Mouse (Mus musculus): ENCODE results near the gene Vwa3b. TPM values are rescaled to one million over a fixed set of nuclear protein-coding genes. Genes with fewer than 3 reads are reported as not detected.

Vwa3b gene
- polyA plus RNA-seq, 1 experiment from 2014 or later: 0.39 TPM

DNA sequence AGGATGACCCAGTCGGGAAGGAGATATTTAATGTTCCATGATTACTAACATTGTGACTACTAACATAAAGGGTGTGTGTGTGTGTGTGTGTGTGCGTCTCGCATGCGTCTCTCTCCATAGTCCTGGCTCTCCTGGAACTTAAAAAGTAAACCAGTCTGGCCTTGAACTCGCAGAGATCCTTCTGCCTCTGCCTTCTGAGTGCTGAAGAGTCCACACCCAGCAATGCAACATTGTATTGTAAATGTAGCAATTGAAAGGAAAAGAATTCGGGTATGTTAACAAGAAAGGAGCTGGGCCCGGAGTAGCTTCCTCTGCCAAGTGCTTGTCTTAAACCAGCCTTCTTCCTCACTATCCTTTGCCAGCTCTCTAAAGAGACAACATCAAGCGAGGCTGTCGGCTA lies 186.0 kb downstream of the Vwa3b start:
- Histone ChIP-seq H3K27me3 (ENCODE audit: control insufficient read depth, insufficient read depth, low read length) (no peaks in the 10 kb centered on the region), H3K9ac (replicated peaks; ENCODE audit: low read depth, low read length) (no peak overlapping the region), H3K4me3 (ENCODE audit: low read depth, low read length) (no peak overlapping the region), H3K9me3 (ENCODE audit: control insufficient read depth, low read length) (no peaks in the 10 kb centered on the region), H3K36me3 (ENCODE audit: control insufficient read depth, insufficient read depth, low read length) (no peaks in the 10 kb centered on the region), H3K4me1 (ENCODE audit: control insufficient read depth, insufficient read depth, low read length) (no peaks in the 10 kb centered on the region), H3K27ac (ENCODE audit: low read depth, low read length) (no peak overlapping the region), H3K4me2 (ENCODE audit: low read depth, low read length) (no peak overlapping the region)
- ATAC-seq (ENCODE audit: low read depth): no peak
- WGBS: 93% methylated on average over 9 of the region's 9 CpGs

DNA sequence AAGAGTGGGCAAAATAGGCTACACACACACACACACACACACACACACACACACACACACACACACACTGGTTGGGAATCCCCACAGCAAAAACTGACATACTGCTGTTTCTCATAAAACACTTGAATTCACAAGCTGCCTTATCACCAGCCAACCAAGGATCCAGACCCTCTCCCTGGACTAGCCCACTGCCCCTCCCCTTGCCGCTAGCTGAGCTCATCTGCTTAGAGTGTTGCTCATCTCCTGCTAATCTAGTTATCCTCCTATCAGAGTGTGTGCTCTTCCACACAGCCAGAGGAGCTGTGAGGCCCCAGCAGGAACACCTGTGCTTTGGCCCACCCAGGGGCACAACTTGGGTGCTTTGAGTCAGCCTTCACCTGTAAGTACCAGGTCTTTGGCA lies 187.7 kb downstream of the Vwa3b start, which contains the start of gene Cnga3:
Gene Cnga3, plus strand, starts transcription at position 291 of the 400 bp plus-strand sequence.
- H3K9ac ChIP-seq (replicated peaks; ENCODE audit: low read depth, low read length): no peak within 1 kb of the TSS
- H3K36me3 ChIP-seq (ENCODE audit: control insufficient read depth, insufficient read depth, low read length): no peaks in the 10 kb centered on the region
- no peak within 1 kb of the TSS for H3K4me3 ChIP-seq (ENCODE audit: low read depth, low read length)
- no peaks in the 10 kb centered on the region for H3K4me1 ChIP-seq (ENCODE audit: control insufficient read depth, insufficient read depth, low read length)
- 65% methylated on average over 1 of the region's 1 CpGs for WGBS
- no peak within 1 kb of the TSS for H3K27ac ChIP-seq (ENCODE audit: low read depth, low read length)
- H3K9me3 ChIP-seq (ENCODE audit: control insufficient read depth, low read length): no peaks in the 10 kb centered on the region
- ATAC-seq (ENCODE audit: low read depth): 0 out of 2 replicates have a peak, but pooled peaks have one; percentile 28
- H3K4me2 ChIP-seq (ENCODE audit: low read depth, low read length): no peak within 1 kb of the TSS
- no peaks in the 10 kb centered on the region; the same call in 1 of the 2 replicates for H3K27me3 ChIP-seq (ENCODE audit: control insufficient read depth, insufficient read depth, low read length)

DNA sequence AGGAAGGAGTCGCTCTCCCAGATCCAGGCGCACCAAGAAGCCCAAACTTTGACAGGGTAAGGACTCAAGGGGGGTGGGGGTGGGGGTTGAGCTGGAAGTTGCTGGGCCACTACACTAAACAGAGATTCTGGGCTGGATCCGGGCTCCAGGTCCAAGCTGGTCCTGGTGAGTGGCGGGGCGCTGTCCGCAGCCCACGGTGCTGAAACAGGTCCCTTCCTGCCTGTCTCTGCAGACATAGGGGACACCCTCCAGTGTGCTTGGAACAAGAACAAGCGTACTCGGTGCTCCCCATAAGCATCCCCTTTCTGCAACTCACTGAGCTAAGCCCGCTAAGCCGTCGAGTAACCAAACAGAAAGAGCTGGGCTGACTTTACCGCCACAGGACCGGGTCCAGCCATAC lies 192.0 kb downstream of the Vwa3b start:
- Histone ChIP-seq H3K4me2 (ENCODE audit: low read depth, low read length) (no peak overlapping the region), H3K9ac (replicated peaks; ENCODE audit: low read depth, low read length) (no peak overlapping the region), H3K4me1 (ENCODE audit: control insufficient read depth, insufficient read depth, low read length) (peaks cover 13% of the 10 kb centered on the region; the same call in 1 of the 2 replicates), H3K27me3 (ENCODE audit: control insufficient read depth, insufficient read depth, low read length) (no peaks in the 10 kb centered on the region; the same call in 1 of the 2 replicates), H3K4me3 (ENCODE audit: low read depth, low read length) (no peak overlapping the region), H3K36me3 (ENCODE audit: control insufficient read depth, insufficient read depth, low read length) (no peaks in the 10 kb centered on the region), H3K27ac (ENCODE audit: low read depth, low read length) (no peak overlapping the region), H3K9me3 (ENCODE audit: control insufficient read depth, low read length) (no peaks in the 10 kb centered on the region)
- 5% methylated on average over 14 of the region's 14 CpGs for WGBS
- no peak for ATAC-seq (ENCODE audit: low read depth)

DNA sequence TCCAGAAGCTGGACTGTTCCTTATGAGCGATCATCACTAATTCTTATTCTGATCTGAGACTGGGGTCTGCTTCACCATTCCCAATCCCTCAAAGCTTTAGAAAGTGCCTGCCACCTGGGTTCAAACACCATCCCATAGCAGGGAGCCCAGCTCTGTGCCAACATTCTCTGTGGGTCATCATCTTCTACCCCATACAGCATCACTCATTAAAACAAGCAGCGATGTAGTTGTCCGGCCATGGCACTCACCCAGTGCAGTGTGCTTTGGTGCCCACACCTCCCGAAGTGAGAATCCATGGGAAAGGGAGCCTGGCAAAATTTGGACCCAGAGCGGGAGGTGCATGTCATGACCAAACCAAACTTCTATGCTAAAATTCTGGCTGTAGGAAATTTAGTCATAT lies 193.2 kb downstream of the Vwa3b start:
- H3K9ac ChIP-seq (replicated peaks; ENCODE audit: low read depth, low read length): no peak overlapping the region
- WGBS: 87% methylated on average over 5 of the region's 5 CpGs
- peak; percentile 51; the same call in 1 of the 2 replicates for ATAC-seq (ENCODE audit: low read depth)

DNA sequence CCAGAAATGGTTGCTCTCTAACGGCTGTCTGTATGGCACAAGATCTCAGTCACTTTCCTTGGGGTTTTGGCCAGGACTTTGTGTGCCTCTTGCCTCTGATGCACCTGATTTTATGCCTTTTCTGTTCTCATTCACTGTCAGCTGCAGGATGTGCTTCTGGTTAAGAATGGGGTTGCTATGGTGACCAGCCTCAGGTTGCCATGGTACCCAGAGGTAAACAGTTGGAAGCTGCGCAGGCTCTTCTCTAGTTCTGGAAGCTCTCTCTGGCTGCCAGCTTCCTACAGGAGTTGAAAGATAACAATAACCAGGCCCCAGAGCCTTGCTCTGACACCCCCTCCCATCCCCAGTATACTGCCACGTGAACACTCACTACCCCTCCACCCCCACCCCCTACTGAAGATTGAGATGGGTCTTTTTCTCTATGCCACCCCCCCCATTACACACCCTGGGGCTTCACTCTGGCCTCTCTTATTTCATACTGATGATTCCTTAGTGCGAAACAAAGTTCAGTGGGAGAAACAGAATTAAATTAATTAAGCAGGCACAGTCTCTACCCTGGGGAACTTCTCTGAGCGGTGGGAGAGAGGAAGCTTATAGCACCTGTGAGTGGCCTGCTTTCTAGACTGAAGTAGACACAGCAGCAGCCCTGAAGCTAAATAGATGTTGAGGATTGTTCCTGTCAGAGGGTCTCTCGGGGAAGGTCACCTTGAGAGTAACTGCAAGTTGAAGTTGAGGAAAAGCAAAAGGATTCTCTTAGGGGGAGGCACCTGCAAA lies 193.9 kb downstream of the Vwa3b start:
- no peaks in the 10 kb centered on the region for H3K9me3 ChIP-seq (ENCODE audit: control insufficient read depth, low read length)
- peak; percentile 96 for ATAC-seq (ENCODE audit: low read depth)
- H3K4me2 ChIP-seq (ENCODE audit: low read depth, low read length): no peak overlapping the region
- 32% methylated on average over 6 of the region's 6 CpGs for WGBS
- H3K36me3 ChIP-seq (ENCODE audit: control insufficient read depth, insufficient read depth, low read length): no peaks in the 10 kb centered on the region
- H3K27ac ChIP-seq (ENCODE audit: low read depth, low read length): no peak overlapping the region
- peaks cover 13% of the 10 kb centered on the region; the same call in 1 of the 2 replicates for H3K4me1 ChIP-seq (ENCODE audit: control insufficient read depth, insufficient read depth, low read length)
- no peak overlapping the region for H3K9ac ChIP-seq (replicated peaks; ENCODE audit: low read depth, low read length)
- H3K27me3 ChIP-seq (ENCODE audit: control insufficient read depth, insufficient read depth, low read length): no peaks in the 10 kb centered on the region; the same call in 1 of the 2 replicates
- no peak overlapping the region for H3K4me3 ChIP-seq (ENCODE audit: low read depth, low read length)

More for the DNA sequence above, 193.2 kb downstream of the Vwa3b start:
- H3K4me2 ChIP-seq (ENCODE audit: low read depth, low read length): no peak overlapping the region
- no peaks in the 10 kb centered on the region; the same call in 1 of the 2 replicates for H3K27me3 ChIP-seq (ENCODE audit: control insufficient read depth, insufficient read depth, low read length)
- H3K9me3 ChIP-seq (ENCODE audit: control insufficient read depth, low read length): no peaks in the 10 kb centered on the region
- H3K4me1 ChIP-seq (ENCODE audit: control insufficient read depth, insufficient read depth, low read length): peaks cover 13% of the 10 kb centered on the region; the same call in 1 of the 2 replicates
- H3K4me3 ChIP-seq (ENCODE audit: low read depth, low read length): no peak overlapping the region
- no peaks in the 10 kb centered on the region for H3K36me3 ChIP-seq (ENCODE audit: control insufficient read depth, insufficient read depth, low read length)
- H3K27ac ChIP-seq (ENCODE audit: low read depth, low read length): no peak overlapping the region

DNA sequence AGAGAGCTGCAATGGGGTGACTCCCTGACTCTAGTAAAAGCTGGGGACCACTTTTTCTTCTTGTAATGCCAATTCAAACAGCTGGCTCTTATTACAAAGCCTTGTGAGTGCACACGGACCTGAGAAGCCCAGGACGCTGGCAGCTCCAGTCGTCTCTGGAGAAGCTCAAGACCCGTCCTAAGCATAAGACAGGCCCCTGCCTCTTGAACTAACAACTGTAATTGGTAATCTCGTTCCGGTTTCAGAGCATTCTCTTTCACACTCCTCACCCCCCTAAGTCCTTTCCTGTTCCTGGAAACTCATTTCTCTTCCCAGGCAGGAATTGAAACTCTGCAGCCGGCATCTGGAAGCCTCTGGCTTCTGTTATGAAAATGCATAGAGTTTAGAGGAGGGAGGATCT lies 195.6 kb downstream of the Vwa3b start:
- Histone ChIP-seq H3K4me1 (ENCODE audit: control insufficient read depth, insufficient read depth, low read length) (peaks cover 13% of the 10 kb centered on the region; the same call in 1 of the 2 replicates), H3K36me3 (ENCODE audit: control insufficient read depth, insufficient read depth, low read length) (no peaks in the 10 kb centered on the region), H3K27me3 (ENCODE audit: control insufficient read depth, insufficient read depth, low read length) (no peaks in the 10 kb centered on the region; the same call in 1 of the 2 replicates), H3K9me3 (ENCODE audit: control insufficient read depth, low read length) (no peaks in the 10 kb centered on the region), H3K9ac (replicated peaks; ENCODE audit: low read depth, low read length) (no peak overlapping the region), H3K4me3 (ENCODE audit: low read depth, low read length) (no peak overlapping the region), H3K4me2 (ENCODE audit: low read depth, low read length) (no peak overlapping the region), H3K27ac (ENCODE audit: low read depth, low read length) (no peak overlapping the region)
- WGBS: 81% methylated on average over 7 of the region's 7 CpGs
- no peak for ATAC-seq (ENCODE audit: low read depth)

DNA sequence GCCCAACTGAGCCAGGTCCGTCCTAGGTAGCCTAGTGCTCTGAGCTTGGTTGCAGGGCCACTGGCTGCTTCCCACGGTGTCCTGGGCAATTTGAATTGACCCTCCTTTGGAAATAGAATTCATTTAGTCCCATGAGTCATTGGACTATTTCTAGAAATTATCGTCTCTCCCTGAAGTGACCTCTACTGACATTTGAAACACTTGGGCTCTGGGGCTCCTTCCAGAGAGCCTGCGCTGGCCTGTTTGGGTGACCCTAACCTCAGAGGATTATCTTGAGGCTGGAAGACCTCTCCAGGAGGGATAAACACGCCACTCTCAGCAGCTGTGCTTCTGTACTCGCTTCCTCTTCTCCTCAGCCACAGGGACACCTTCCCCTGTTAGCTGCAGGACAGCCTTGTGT lies 204.0 kb downstream of the Vwa3b start:
- Histone ChIP-seq H3K4me3 (ENCODE audit: low read depth, low read length) (no peak overlapping the region), H3K9ac (replicated peaks; ENCODE audit: low read depth, low read length) (no peak overlapping the region), H3K27ac (ENCODE audit: low read depth, low read length) (no peak overlapping the region), H3K9me3 (ENCODE audit: control insufficient read depth, low read length) (0 out of 2 replicates have a peak, but pooled peaks cover 2% of the 10 kb centered on the region), H3K4me2 (ENCODE audit: low read depth, low read length) (no peak overlapping the region), H3K36me3 (ENCODE audit: control insufficient read depth, insufficient read depth, low read length) (no peaks in the 10 kb centered on the region), H3K4me1 (ENCODE audit: control insufficient read depth, insufficient read depth, low read length) (no peaks in the 10 kb centered on the region), H3K27me3 (ENCODE audit: control insufficient read depth, insufficient read depth, low read length) (no peaks in the 10 kb centered on the region)
- 77% methylated on average over 6 of the region's 6 CpGs for WGBS
- no peak for ATAC-seq (ENCODE audit: low read depth)

DNA sequence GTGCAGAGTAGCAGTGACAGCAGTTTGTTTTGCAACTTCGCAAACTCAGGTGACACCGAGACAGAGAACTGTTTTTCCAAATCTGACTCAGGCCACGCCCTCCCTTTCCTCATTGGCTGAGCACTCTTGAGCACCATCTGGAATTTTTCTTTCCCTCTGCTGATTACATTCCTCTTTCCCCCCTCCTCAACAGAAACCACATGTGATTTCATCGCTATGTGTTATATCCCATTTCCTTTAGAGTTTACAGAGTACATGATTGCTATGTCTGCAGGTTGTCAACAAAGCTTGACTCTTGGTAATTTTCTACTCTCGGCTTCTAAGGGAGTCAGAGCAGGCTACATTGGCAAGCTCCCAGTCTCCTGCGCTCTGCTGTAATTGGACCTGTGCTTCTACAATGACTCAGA lies 204.9 kb downstream of the Vwa3b start:
- no peak for ATAC-seq (ENCODE audit: low read depth)
- H3K36me3 ChIP-seq (ENCODE audit: control insufficient read depth, insufficient read depth, low read length): no peaks in the 10 kb centered on the region
- 78% methylated on average over 6 of the region's 6 CpGs for WGBS
- no peaks in the 10 kb centered on the region for H3K4me1 ChIP-seq (ENCODE audit: control insufficient read depth, insufficient read depth, low read length)
- H3K4me3 ChIP-seq (ENCODE audit: low read depth, low read length): no peak overlapping the region
- H3K4me2 ChIP-seq (ENCODE audit: low read depth, low read length): no peak overlapping the region
- H3K9ac ChIP-seq (replicated peaks; ENCODE audit: low read depth, low read length): no peak overlapping the region
- 0 out of 2 replicates have a peak, but pooled peaks cover 2% of the 10 kb centered on the region for H3K9me3 ChIP-seq (ENCODE audit: control insufficient read depth, low read length)
- H3K27ac ChIP-seq (ENCODE audit: low read depth, low read length): no peak overlapping the region
- H3K27me3 ChIP-seq (ENCODE audit: control insufficient read depth, insufficient read depth, low read length): no peaks in the 10 kb centered on the region
